15 mouse cellular contexts compared by ENCODE assay signal in the genomic region with DNA sequence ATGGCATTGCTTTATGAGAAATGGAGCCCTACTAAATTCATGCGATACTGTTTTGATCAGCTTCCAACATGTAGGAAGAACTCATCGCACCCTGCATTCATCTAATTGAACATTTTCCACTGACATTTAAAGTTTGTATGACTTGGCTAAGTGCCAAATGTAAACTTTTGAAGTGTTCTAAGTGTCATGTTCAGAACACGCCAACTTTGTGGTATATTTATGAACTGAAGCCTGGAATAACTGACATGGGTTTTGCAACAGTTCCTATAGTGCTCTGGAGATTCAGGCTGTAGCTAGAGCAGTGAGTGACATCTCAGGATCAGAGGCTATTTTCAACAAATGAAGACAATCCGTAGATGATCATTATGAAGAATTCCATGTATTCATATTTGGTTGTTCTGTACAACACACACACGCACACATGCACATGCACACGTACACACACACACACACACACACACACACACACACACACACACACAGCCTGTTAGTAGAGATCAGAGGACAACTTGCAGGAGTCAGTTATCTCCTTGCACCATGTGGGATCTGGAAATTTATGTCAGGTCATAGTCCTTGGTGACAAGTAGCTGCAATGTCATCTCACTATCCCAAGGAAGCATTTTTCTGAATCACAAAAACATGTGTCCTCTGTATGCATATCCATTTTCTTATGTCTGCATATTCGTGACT.
"Had no signal": no experiment of that assay in that cellular context is flagged by ENCODE, and none has a peak within 500 bp of the region (broad histone marks: within the 10 kb centered on the region; RNA-seq: fewer than 3 reads in every experiment).

No protein-coding gene starts in this region.

- H3K27ac ChIP-seq: liver, embryonic 13.5 days; liver, embryonic 15.5 days; macrophage; midbrain, embryonic 13.5 days; midbrain, embryonic 15.5 days; neural tube, embryonic 12.5 days; stomach, embryonic 15.5 days; stomach, postnatal 0 days had no signal

- H3K9me3 ChIP-seq: liver, embryonic 13.5 days; liver, embryonic 15.5 days; megakaryocyte, embryonic 14.5 days; midbrain, embryonic 13.5 days; midbrain, embryonic 15.5 days; neural tube, embryonic 12.5 days; stomach, embryonic 15.5 days had no signal

- H3K9ac ChIP-seq: liver, embryonic 13.5 days; liver, embryonic 15.5 days; liver, postnatal 0 days; midbrain, embryonic 13.5 days; midbrain, embryonic 15.5 days; neural tube, embryonic 12.5 days; stomach, embryonic 15.5 days had no signal

- H3K36me3 ChIP-seq: liver, embryonic 13.5 days; liver, embryonic 15.5 days; midbrain, embryonic 13.5 days; midbrain, embryonic 15.5 days; neural tube, embryonic 12.5 days; stomach, embryonic 15.5 days had no signal

- H3K27me3 ChIP-seq: liver, embryonic 13.5 days; liver, embryonic 15.5 days; megakaryocyte, embryonic 14.5 days; midbrain, embryonic 13.5 days; midbrain, embryonic 15.5 days; neural tube, embryonic 12.5 days; stomach, embryonic 15.5 days had no signal

- H3K4me2 ChIP-seq: liver, embryonic 13.5 days; liver, embryonic 15.5 days; midbrain, embryonic 11.5 days; midbrain, embryonic 13.5 days; midbrain, embryonic 15.5 days; neural tube, embryonic 12.5 days; stomach, embryonic 15.5 days had no signal

- ATAC-seq: liver, postnatal 0 days; midbrain, embryonic 13.5 days; midbrain, embryonic 15.5 days had no signal

- H3K4me3 ChIP-seq: liver, embryonic 13.5 days; liver, embryonic 15.5 days; megakaryocyte, embryonic 14.5 days; midbrain, embryonic 13.5 days; midbrain, embryonic 15.5 days; neural tube, embryonic 12.5 days; stomach, embryonic 15.5 days had no signal

- DNase-seq: liver, embryonic 13.5 days; liver, postnatal 0 days; right cerebral cortex, postnatal 14 days; thymus, adult 2 months; thymus, postnatal 25 days; thymus, postnatal 4 days had no signal

- H3K4me1 ChIP-seq: liver, embryonic 13.5 days; liver, embryonic 15.5 days; megakaryocyte, embryonic 14.5 days; midbrain, embryonic 13.5 days; midbrain, embryonic 15.5 days; neural tube, embryonic 12.5 days; stomach, embryonic 15.5 days had no signal
